Mouse (Mus musculus) megakaryocyte progenitor cell, adult 5-6 weeks (primary cell): ENCODE results near the gene Kctd11. TPM values are rescaled to one million over a fixed set of nuclear protein-coding genes. Genes with fewer than 3 reads are reported as not detected.
A peak's percentile ranks its signal among the peaks of the same experiment; 100 is the strongest.

Source experiments
- ATAC-seq: replicated peaks from 2 replicates; pipeline ENCODE4 v1.8.0; 2016; ENCODE audit warnings: mild to moderate bottlenecking, moderate TSS enrichment, inconsistent platforms; ENCODE audit not compliant: poor library complexity
- total RNA-seq, 2 experiments: library from RNA; stranded (forward) in 1 of 2; stranded (reverse) in 1 of 2; fragments of 157-497, 149-512 nt in 1 of 2; fragments of 200-1000 nt in 1 of 2; gene quantifications; 2 replicates each; pipeline versions ENCODE4 v1.2.3 to v1.2.4; 2015 to 2017

Kctd11 gene
- total RNA-seq, 2 experiments from 2014 or later = 1.9 to 2.3 TPM

GRCm38 (mm10) chr11:69913554-69914371 lies 32.6 kb upstream of the Kctd11 start, which contains the start of gene Gps2:
Gps2 (plus strand) TSS chr11:69913888.
- ATAC-seq = peak; percentile 80

GRCm38 (mm10) chr11:69912716-69913530 lies 31.7 kb upstream of the Kctd11 start:
- no peak for ATAC-seq

GRCm38 (mm10) chr11:69911701-69912100 lies 30.5 kb upstream of the Kctd11 start:
- no peak for ATAC-seq

- no peak for ATAC-seq
Observed at GRCm38 (mm10) chr11:69910781-69911560, 29.8 kb upstream of the Kctd11 start.

- no peak for ATAC-seq
Observed at GRCm38 (mm10) chr11:69910177-69910576, 29.0 kb upstream of the Kctd11 start.

GRCm38 (mm10) chr11:69909174-69909573 lies 28.0 kb upstream of the Kctd11 start:
- ATAC-seq = no peak

GRCm38 (mm10) chr11:69908645-69909044 lies 27.4 kb upstream of the Kctd11 start:
- no peak for ATAC-seq

GRCm38 (mm10) chr11:69904311-69904710 lies 23.1 kb upstream of the Kctd11 start:
- ATAC-seq = no peak

GRCm38 (mm10) chr11:69902972-69903371 lies 21.8 kb upstream of the Kctd11 start:
- ATAC-seq = no peak

GRCm38 (mm10) chr11:69901993-69902392 lies 20.8 kb upstream of the Kctd11 start:
- ATAC-seq = no peak

- peak; percentile 87 for ATAC-seq
Observed at GRCm38 (mm10) chr11:69901406-69901846, 20.2 kb upstream of the Kctd11 start.

GRCm38 (mm10) chr11:69900471-69901405 lies 19.5 kb upstream of the Kctd11 start, which contains the start of the genes 2810408A11Rik and Neurl4:
2810408A11Rik (minus strand) TSS chr11:69900987.
Neurl4 (plus strand) TSS chr11:69901072.
- peak; percentile 83 for ATAC-seq

- no peak for ATAC-seq
Observed at GRCm38 (mm10) chr11:69899870-69900269, 18.7 kb upstream of the Kctd11 start.

- peak; percentile 79 for ATAC-seq
Observed at GRCm38 (mm10) chr11:69895291-69895690, 14.1 kb upstream of the Kctd11 start, which contains the start of gene Acap1. Acap1 (minus strand) TSS chr11:69895539.

- peak; percentile 70 for ATAC-seq
Observed at GRCm38 (mm10) chr11:69894671-69895070, 13.5 kb upstream of the Kctd11 start.

GRCm38 (mm10) chr11:69891482-69891881 lies 10.3 kb upstream of the Kctd11 start:
- peak; percentile 40 for ATAC-seq

- ATAC-seq = peak; percentile 70
Observed at GRCm38 (mm10) chr11:69886907-69887635, 5.9 kb upstream of the Kctd11 start.

- no peak for ATAC-seq
Observed at GRCm38 (mm10) chr11:69884663-69885062, 3.5 kb upstream of the Kctd11 start.

- no peak for ATAC-seq
Observed at GRCm38 (mm10) chr11:69884240-69884639, 3.0 kb upstream of the Kctd11 start.
